In the genomic region with DNA sequence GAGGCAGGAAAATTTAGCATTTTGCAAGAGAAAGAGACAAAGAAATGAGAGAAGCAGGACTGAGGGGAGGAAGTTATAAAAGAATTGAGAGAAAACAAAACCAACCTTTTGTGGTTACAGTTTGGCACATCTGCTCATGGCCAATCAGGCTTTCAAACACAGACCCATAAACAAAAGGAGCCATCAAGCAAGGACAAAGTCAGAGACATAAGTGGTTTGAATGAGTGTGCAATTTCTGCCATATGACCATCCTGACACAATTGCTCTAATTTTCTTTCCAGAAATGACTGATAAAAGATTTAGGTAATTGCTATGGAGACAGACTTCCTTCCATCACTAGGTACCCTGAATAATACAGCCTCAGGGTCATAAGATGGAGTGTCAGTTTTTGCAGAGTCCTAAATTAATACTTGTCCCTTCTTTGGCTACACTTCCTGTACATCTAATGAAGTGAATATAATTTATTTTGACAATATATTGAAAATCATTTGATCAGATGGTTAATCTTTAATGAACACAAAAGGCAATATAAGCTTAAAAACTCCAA, we compare ENCODE assay signal across 23 mouse cellular contexts.
DNase-seq lines count a peak whose midpoint lies in the region; ATAC-seq and TF ChIP-seq lines count a peak whose summit lies in the region.
"Had no signal": no experiment of that assay in that cellular context is flagged by ENCODE, and none has a peak within 500 bp of the region (broad histone marks: within the 10 kb centered on the region; RNA-seq: fewer than 3 reads in every experiment).

No protein-coding gene starts in this region.

- no peak overlapping the region for H3K9ac ChIP-seq in embryonic facial prominence, embryonic 14.5 days (ENCODE audit: low read depth, low read length)
- H3K9ac ChIP-seq in forebrain, embryonic 13.5 days: no peak overlapping the region
- H3K9ac ChIP-seq in forebrain, embryonic 16.5 days (replicated peaks; ENCODE audit: low read depth, low read length): no peak overlapping the region
- H3K9ac ChIP-seq: embryonic facial prominence, embryonic 12.5 days; hindbrain, embryonic 14.5 days had no signal

- DNase-seq in embryonic facial prominence, embryonic 14.5 days (ENCODE audit: low spot score): peak; percentile 28
- DNase-seq in embryonic facial prominence, embryonic 10.5 days (ENCODE audit: low spot score): no peak
- DNase-seq in brain, embryonic 14.5 days (ENCODE audit: low read depth): peak; percentile 63
- DNase-seq in left cerebral cortex, adult 2 months (ENCODE audit: extremely low spot score in 1 of 2, low spot score in 2 of 2): no peak
- DNase-seq: adrenal gland, adult 8-10 months; adrenal gland, postnatal 25 days; cerebellum, adult 18-20 months; cerebellum, adult 9-10 months; cerebellum, postnatal 14 days; gastrocnemius, adult 2 months; gastrocnemius, postnatal 14 days; heart, adult 11 months; heart, postnatal 36 days; kidney, adult 2 months had no signal

- no peaks in the 10 kb centered on the region for H3K4me1 ChIP-seq in embryonic facial prominence, embryonic 14.5 days (ENCODE audit: control insufficient read depth, insufficient read depth, low read length)
- no peaks in the 10 kb centered on the region for H3K4me1 ChIP-seq in embryonic facial prominence, embryonic 10.5 days
- no peaks in the 10 kb centered on the region for H3K4me1 ChIP-seq in forebrain, embryonic 13.5 days
- no peaks in the 10 kb centered on the region for H3K4me1 ChIP-seq in forebrain, embryonic 16.5 days (replicated peaks; ENCODE audit: control insufficient read depth, insufficient read depth, low read length)
- H3K4me1 ChIP-seq: embryonic facial prominence, embryonic 12.5 days; hindbrain, embryonic 10.5 days had no signal

- H3K4me2 ChIP-seq in embryonic facial prominence, embryonic 14.5 days (ENCODE audit: low read depth, low read length): no peak overlapping the region
- no peak overlapping the region for H3K4me2 ChIP-seq in forebrain, embryonic 13.5 days
- no peak overlapping the region for H3K4me2 ChIP-seq in forebrain, embryonic 16.5 days (ENCODE audit: low read length)
- H3K4me2 ChIP-seq: embryonic facial prominence, embryonic 12.5 days; heart, embryonic 11.5 days; hindbrain, embryonic 14.5 days had no signal

- TF ChIP-seq CTCF in brain, embryonic 14.5 days (IDR thresholded peaks at IDR 0.05; ENCODE audit: borderline replicate concordance, extremely low read depth, insufficient read depth, insufficient read length): no peak
- no peak for TF ChIP-seq CTCF in left cerebral cortex, adult 2 months (IDR thresholded peaks at IDR 0.05)

- no peak overlapping the region for H3K27ac ChIP-seq in embryonic facial prominence, embryonic 14.5 days (replicated peaks; ENCODE audit: low read depth, low read length)
- no peak overlapping the region for H3K27ac ChIP-seq in embryonic facial prominence, embryonic 10.5 days (replicated peaks)
- H3K27ac ChIP-seq in forebrain, embryonic 13.5 days: no peak overlapping the region
- H3K27ac ChIP-seq in forebrain, embryonic 16.5 days (ENCODE audit: low read length): no peak overlapping the region
- H3K27ac ChIP-seq in left cerebral cortex, adult 2 months: no peak overlapping the region
- H3K27ac ChIP-seq: embryonic facial prominence, embryonic 12.5 days; gastrocnemius, adult 2 months; hindbrain, embryonic 10.5 days; hindbrain, embryonic 14.5 days had no signal

- no peaks in the 10 kb centered on the region for H3K27me3 ChIP-seq in embryonic facial prominence, embryonic 14.5 days (replicated peaks; ENCODE audit: control insufficient read depth, insufficient read depth, low read length)
- no peaks in the 10 kb centered on the region for H3K27me3 ChIP-seq in embryonic facial prominence, embryonic 10.5 days (replicated peaks; ENCODE audit: low read depth, poor library complexity, severe bottlenecking)
- H3K27me3 ChIP-seq in forebrain, embryonic 13.5 days: no peaks in the 10 kb centered on the region
- H3K27me3 ChIP-seq in forebrain, embryonic 16.5 days (replicated peaks; ENCODE audit: control insufficient read depth, insufficient read depth, low read length): no peaks in the 10 kb centered on the region
- H3K27me3 ChIP-seq: embryonic facial prominence, embryonic 12.5 days had no signal

- TF ChIP-seq POLR2A in brain, embryonic 14.5 days (IDR thresholded peaks at IDR 0.05; ENCODE audit: borderline replicate concordance, extremely low read depth, insufficient read depth, insufficient read length, poor library complexity, severe bottlenecking): no peak

- peak; percentile 72; the same call in 1 of the 2 replicates for ATAC-seq in embryonic facial prominence, embryonic 14.5 days (ENCODE audit: low read depth)
- peak; percentile 48; the same call in 1 of the 2 replicates for ATAC-seq in forebrain, embryonic 13.5 days
- ATAC-seq in forebrain, embryonic 16.5 days: no peak
- ATAC-seq: activated CD4-positive, CD25-positive, alpha-beta regulatory T cell, adult 4 months; intestine, postnatal 0 days had no signal

- intact Hi-C loops in left cerebral cortex, adult 2 months (cut with DNase I): no loop called here

- H3K36me3 ChIP-seq in embryonic facial prominence, embryonic 14.5 days (ENCODE audit: control insufficient read depth, insufficient read depth, low read length): no peaks in the 10 kb centered on the region
- no peaks in the 10 kb centered on the region for H3K36me3 ChIP-seq in embryonic facial prominence, embryonic 10.5 days (replicated peaks)
- no peaks in the 10 kb centered on the region for H3K36me3 ChIP-seq in forebrain, embryonic 13.5 days (ENCODE audit: poor library complexity, severe bottlenecking)
- H3K36me3 ChIP-seq in forebrain, embryonic 16.5 days (ENCODE audit: control insufficient read depth, insufficient read depth): no peaks in the 10 kb centered on the region
- H3K36me3 ChIP-seq: embryonic facial prominence, embryonic 12.5 days; hindbrain, embryonic 10.5 days had no signal

- H3K9me3 ChIP-seq in embryonic facial prominence, embryonic 14.5 days (ENCODE audit: control insufficient read depth, low read length): no peaks in the 10 kb centered on the region
- H3K9me3 ChIP-seq in embryonic facial prominence, embryonic 10.5 days: no peaks in the 10 kb centered on the region
- no peaks in the 10 kb centered on the region for H3K9me3 ChIP-seq in forebrain, embryonic 13.5 days (replicated peaks)
- H3K9me3 ChIP-seq in forebrain, embryonic 16.5 days (ENCODE audit: control insufficient read depth, low read length): no peaks in the 10 kb centered on the region
- H3K9me3 ChIP-seq: embryonic facial prominence, embryonic 12.5 days; hindbrain, embryonic 10.5 days had no signal

- H3K4me3 ChIP-seq in embryonic facial prominence, embryonic 14.5 days (ENCODE audit: low read depth, low read length): no peak overlapping the region
- H3K4me3 ChIP-seq in embryonic facial prominence, embryonic 10.5 days: no peak overlapping the region
- no peak overlapping the region for H3K4me3 ChIP-seq in forebrain, embryonic 13.5 days
- no peak overlapping the region for H3K4me3 ChIP-seq in forebrain, embryonic 16.5 days (replicated peaks; ENCODE audit: low read length)
- H3K4me3 ChIP-seq in left cerebral cortex, adult 2 months: no peak overlapping the region
- H3K4me3 ChIP-seq: embryonic facial prominence, embryonic 12.5 days; erythroblast, embryonic 14.5 days; gastrocnemius, adult 2 months; hindbrain, embryonic 10.5 days had no signal

Comparison
In these comparisons a context has a peak if more than half of its experiments do, and no peak if none do; other contexts are left out.
1. DNase-seq: peak in embryonic facial prominence, embryonic 14.5 days (single experiment) and brain, embryonic 14.5 days (single experiment); none in embryonic facial prominence, embryonic 10.5 days (single experiment) and left cerebral cortex, adult 2 months (0 of 2).